7 mouse cellular contexts compared by ENCODE assay signal in genomic region chr13:43182465-43183201, GRCm38 (mm10). TPM values are rescaled to one million over a fixed set of nuclear protein-coding genes. Genes with fewer than 3 reads are reported as not detected.
DNase-seq lines count a peak whose midpoint lies in the region; ATAC-seq and TF ChIP-seq lines count a peak whose summit lies in the region.

No protein-coding gene starts in this region.

- peak overlapping the region; percentile 56 for H3K4me2 ChIP-seq in intestine, postnatal 0 days (replicated peaks; ENCODE audit: low read depth)
- H3K4me2 ChIP-seq in midbrain, embryonic 13.5 days (replicated peaks), result peak overlapping the region; percentile 51

- H3K36me3 ChIP-seq in intestine, postnatal 0 days (ENCODE audit: control insufficient read depth, insufficient read depth), result no peaks in the 10 kb centered on the region
- no peaks in the 10 kb centered on the region for H3K36me3 ChIP-seq in limb, embryonic 10.5 days
- no peaks in the 10 kb centered on the region for H3K36me3 ChIP-seq in midbrain, embryonic 13.5 days

- H3K4me1 ChIP-seq in cortical plate, adult 2 months (ENCODE audit: control insufficient read depth, insufficient read depth, low read length), result no peaks in the 10 kb centered on the region; the same call in 1 of the 2 replicates
- H3K4me1 ChIP-seq in intestine, postnatal 0 days (replicated peaks; ENCODE audit: control insufficient read depth, insufficient read depth, low read length), result no peaks in the 10 kb centered on the region
- peaks cover 20% of the 10 kb centered on the region for H3K4me1 ChIP-seq in limb, embryonic 10.5 days
- H3K4me1 ChIP-seq in midbrain, embryonic 13.5 days (replicated peaks), result peaks cover 13% of the 10 kb centered on the region

- no peak overlapping the region for H3K9ac ChIP-seq in intestine, postnatal 0 days (ENCODE audit: low read depth, low read length)
- H3K9ac ChIP-seq in midbrain, embryonic 13.5 days (replicated peaks), result no peak overlapping the region; the same call in 1 of the 2 replicates

- DNase-seq in adrenal gland, adult (ENCODE audit: inconsistent age in 2 of 2, low spot score in 1 of 2), result peak; percentile 76 to 95
- DNase-seq in gastrocnemius, postnatal 36 days, result peak; percentile 69 to 71
- peak; percentile 90 for DNase-seq in limb, embryonic 10.5 days (ENCODE audit: low spot score)
- peak; percentile 47 for DNase-seq in spleen, adult 12 weeks (ENCODE audit: low spot score)

- no peaks in the 10 kb centered on the region for H3K27me3 ChIP-seq in intestine, postnatal 0 days (replicated peaks; ENCODE audit: control insufficient read depth, insufficient read depth, low read length)
- 0 out of 2 replicates have a peak, but pooled peaks cover 3% of the 10 kb centered on the region for H3K27me3 ChIP-seq in limb, embryonic 10.5 days (ENCODE audit: low read depth, poor library complexity, severe bottlenecking)
- H3K27me3 ChIP-seq in midbrain, embryonic 13.5 days, result peaks cover 13% of the 10 kb centered on the region

- ATAC-seq in intestine, postnatal 0 days, result no peak
- ATAC-seq in midbrain, embryonic 13.5 days, result peak; percentile 85

- peak; percentile 95 for TF ChIP-seq CTCF in cortical plate, adult 2 months (IDR thresholded peaks at IDR 0.05; ENCODE audit: extremely low read depth, insufficient read depth, low read length)
- peak; percentile 89 for TF ChIP-seq CTCF in intestine, postnatal 0 days (IDR thresholded peaks at IDR 0.05; ENCODE audit: low read depth)

- H3K9me3 ChIP-seq in intestine, postnatal 0 days (ENCODE audit: control insufficient read depth), result no peaks in the 10 kb centered on the region
- H3K9me3 ChIP-seq in limb, embryonic 10.5 days (replicated peaks), result no peaks in the 10 kb centered on the region
- H3K9me3 ChIP-seq in midbrain, embryonic 13.5 days, result no peaks in the 10 kb centered on the region

- intact Hi-C loops in gastrocnemius, postnatal 36 days (cut with DNase I), result loop anchor here (5.0 kb wide), 4 partner anchors 125 to 555 kb away; partner anchors contain the start of gene Nol7

- no peak overlapping the region for H3K4me3 ChIP-seq in cortical plate, adult 2 months (ENCODE audit: insufficient read depth, low read length)
- peak overlapping the region; percentile 4; the same call in 1 of the 2 replicates for H3K4me3 ChIP-seq in intestine, postnatal 0 days (ENCODE audit: low read depth, low read length)
- H3K4me3 ChIP-seq in limb, embryonic 10.5 days, result peak overlapping the region; percentile 40
- peak overlapping the region; percentile 18 for H3K4me3 ChIP-seq in midbrain, embryonic 13.5 days (replicated peaks)

- 22% methylated on average over 14 of the region's 14 CpGs for WGBS in intestine, postnatal 0 days
- WGBS in limb, embryonic 10.5 days, result 11% methylated on average over 14 of the region's 14 CpGs
- 8% methylated on average over 14 of the region's 14 CpGs for WGBS in midbrain, embryonic 13.5 days

- no peak overlapping the region for H3K27ac ChIP-seq in cortical plate, adult 2 months (ENCODE audit: insufficient read depth, low read length)
- no peak overlapping the region for H3K27ac ChIP-seq in intestine, postnatal 0 days (ENCODE audit: low read depth, low read length)
- H3K27ac ChIP-seq in limb, embryonic 10.5 days, result peak overlapping the region; percentile 46
- peak overlapping the region; percentile 14; the same call in 1 of the 2 replicates for H3K27ac ChIP-seq in midbrain, embryonic 13.5 days

- no peak for TF ChIP-seq POLR2A in cortical plate, adult 2 months (IDR thresholded peaks at IDR 0.05; ENCODE audit: extremely low read depth, insufficient read depth, low read length)

RNA-seq across cellular contexts. Expression of gene Tbc1d7, which starts 11.3 kb away (rescaled TPM):
- 31.1 TPM in 2 replicates for polyA plus RNA-seq in cortical plate, adult 2 months (2012; rRNA removed)
- 10 to 100 TPM; 26.0 to 26.4 TPM for total RNA-seq in gastrocnemius, postnatal 36 days (2021)
- polyA plus RNA-seq in intestine, postnatal 0 days (2015; fragmentation: Nextera tagmentation; extraction: Ambion mirVana), result 22.0 and 24.1 TPM in 2 replicates
- polyA plus RNA-seq in limb, embryonic 10.5 days (2016; fragmentation: Nextera tagmentation; extraction: Ambion mirVana), result 63.5 and 67.6 TPM in 2 replicates
- 87.6 and 101 TPM in 2 replicates for polyA plus RNA-seq in midbrain, embryonic 13.5 days (2015; fragmentation: Nextera tagmentation; extraction: Ambion mirVana)

Comparison
In these comparisons a context has a peak if more than half of its experiments do, and no peak if none do; other contexts are left out.
1. H3K27ac ChIP-seq: peak in limb, embryonic 10.5 days (single experiment) and midbrain, embryonic 13.5 days (single experiment); none in cortical plate, adult 2 months (single experiment) and intestine, postnatal 0 days (single experiment).
2. Peak in every context shown above with its lines, with median percentiles within 50 percentile points of each other: DNase-seq.